Mouse (Mus musculus): ENCODE measurements at regions not wholly inside any gene's neighbourhood (a gene's known extent, or its start where the extent isn't known, plus 50 kb on each side); places are given as distances from the start of the nearest gene placed in this dataset.
A peak's percentile ranks its signal among the peaks of the same experiment; 100 is the strongest.

- no peak for DNase-seq
Observed at GRCm38 (mm10) chrX:40174058-40174457, 310.7 kb upstream of the Cypt14 start.

GRCm38 (mm10) chrX:40130382-40130781 is 267.0 kb upstream of the Cypt14 start:
- DNase-seq = peak; percentile 78
